Mouse (Mus musculus) heart, postnatal 0 days (tissue): ENCODE data around the gene Pxdc1.

Experiments used
- CTCF ChIP-seq: IDR thresholded peaks from 2 replicates; pipeline ENCODE4 v1.5.1; 2016; ENCODE audit warnings: antibody characterized with exemption, control low read depth, low read depth
- EP300 ChIP-seq: IDR thresholded peaks from 2 replicates; pipeline ENCODE4 v1.6.1; 2016; ENCODE audit warnings: antibody characterized with exemption, low read depth

DNA sequence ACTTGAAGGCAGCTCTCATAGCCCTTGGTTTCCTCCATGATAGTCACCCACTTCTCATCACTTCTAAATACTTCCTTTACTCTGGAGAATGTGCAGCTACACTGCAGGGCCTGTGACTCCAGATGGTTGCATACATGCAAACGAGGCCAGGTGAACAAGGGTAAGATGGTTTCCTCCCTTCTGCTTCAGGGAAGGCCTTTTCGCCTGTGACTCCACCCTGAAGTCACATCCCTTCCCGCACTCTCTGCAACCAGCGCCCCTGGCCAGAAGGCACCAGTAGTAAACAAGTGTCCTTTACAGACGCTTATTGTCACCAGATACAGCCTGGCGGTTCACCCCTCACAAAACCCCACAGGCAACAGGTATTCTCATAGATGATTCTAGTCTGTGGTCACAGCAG lies 2.9 kb downstream of the Pxdc1 start:
- no peak for TF ChIP-seq CTCF
- TF ChIP-seq EP300: no peak
